31 mouse cellular contexts compared by ENCODE assay signal in genomic region chr4:43415221-43416070, GRCm38 (mm10). TPM values are rescaled to one million over a fixed set of nuclear protein-coding genes. Genes with fewer than 3 reads are reported as not detected.
DNase-seq lines count a peak whose midpoint lies in the region; ATAC-seq and TF ChIP-seq lines count a peak whose summit lies in the region.
"Had no signal": no experiment of that assay in that cellular context is flagged by ENCODE, and none has a peak within 500 bp of the region (broad histone marks: within the 10 kb centered on the region; RNA-seq: fewer than 3 reads in every experiment).

No protein-coding gene starts in this region.

- H3K4me3 ChIP-seq in gastrocnemius, adult 2 months, result no peak overlapping the region
- no peak overlapping the region for H3K4me3 ChIP-seq in kidney, embryonic 14.5 days (ENCODE audit: low read length)
- H3K4me3 ChIP-seq in ES-Bruce4 (ENCODE audit: low read depth, low read length), result 0 out of 2 replicates have a peak overlapping the region, but pooled peaks have one; percentile 10
- H3K4me3 ChIP-seq in midbrain, embryonic 11.5 days (ENCODE audit: low read depth, low read length), result no peak overlapping the region
- H3K4me3 ChIP-seq: embryonic facial prominence, embryonic 13.5 days; forebrain, embryonic 10.5 days; hindbrain, embryonic 13.5 days; limb, embryonic 13.5 days; midbrain, embryonic 15.5 days had no signal

- ATAC-seq in kidney, embryonic 14.5 days (ENCODE audit: low FRiP score, low TSS enrichment), result no peak
- no peak for ATAC-seq in midbrain, embryonic 11.5 days (ENCODE audit: low FRiP score)
- ATAC-seq: CD4-positive, CD25-positive, alpha-beta regulatory T cell, adult 4 months; forebrain, embryonic 16.5 days; Patski had no signal

- H3K27me3 ChIP-seq in kidney, embryonic 14.5 days (ENCODE audit: control insufficient read depth, insufficient read depth, low read length), result no peaks in the 10 kb centered on the region
- no peaks in the 10 kb centered on the region for H3K27me3 ChIP-seq in ES-Bruce4 (ENCODE audit: control insufficient read depth, insufficient read depth, low read length, poor library complexity, severe bottlenecking)
- no peaks in the 10 kb centered on the region for H3K27me3 ChIP-seq in midbrain, embryonic 11.5 days (ENCODE audit: control insufficient read depth, insufficient read depth, low read length)
- H3K27me3 ChIP-seq: embryonic facial prominence, embryonic 13.5 days; hindbrain, embryonic 13.5 days; limb, embryonic 13.5 days; midbrain, embryonic 15.5 days; Patski had no signal

- H3K9me3 ChIP-seq in kidney, embryonic 14.5 days (ENCODE audit: control insufficient read depth, low read length), result no peaks in the 10 kb centered on the region
- no peaks in the 10 kb centered on the region for H3K9me3 ChIP-seq in ES-Bruce4 (replicated peaks; ENCODE audit: control insufficient read depth, insufficient read depth, low read length, poor library complexity, severe bottlenecking)
- no peaks in the 10 kb centered on the region for H3K9me3 ChIP-seq in midbrain, embryonic 11.5 days (ENCODE audit: control insufficient read depth, low read length)
- H3K9me3 ChIP-seq: embryonic facial prominence, embryonic 13.5 days; forebrain, embryonic 10.5 days; hindbrain, embryonic 13.5 days; limb, embryonic 13.5 days; midbrain, embryonic 15.5 days had no signal

- TF ChIP-seq POLR2A in ES-Bruce4 (IDR thresholded peaks at IDR 0.05; ENCODE audit: insufficient read depth, low read length), result no peak

- 92% methylated on average over 29 of the region's 29 CpGs for WGBS in kidney, embryonic 14.5 days
- WGBS in midbrain, embryonic 11.5 days, result 87% methylated on average over 29 of the region's 29 CpGs

- H3K4me2 ChIP-seq in kidney, embryonic 14.5 days (replicated peaks; ENCODE audit: low read depth, low read length), result no peak overlapping the region
- no peak overlapping the region for H3K4me2 ChIP-seq in midbrain, embryonic 11.5 days
- H3K4me2 ChIP-seq: embryonic facial prominence, embryonic 13.5 days; heart, embryonic 11.5 days; hindbrain, embryonic 13.5 days; limb, embryonic 13.5 days; liver, embryonic 11.5 days; midbrain, embryonic 15.5 days had no signal

- peaks cover 31% of the 10 kb centered on the region for H3K4me1 ChIP-seq in kidney, embryonic 14.5 days (ENCODE audit: control insufficient read depth, insufficient read depth, low read length)
- no peaks in the 10 kb centered on the region for H3K4me1 ChIP-seq in ES-Bruce4 (ENCODE audit: control insufficient read depth, insufficient read depth, low read length)
- H3K4me1 ChIP-seq in midbrain, embryonic 11.5 days (ENCODE audit: control insufficient read depth, insufficient read depth, low read length), result no peaks in the 10 kb centered on the region; the same call in 1 of the 2 replicates

- no peak overlapping the region for H3K9ac ChIP-seq in kidney, embryonic 14.5 days (ENCODE audit: low read depth, low read length)
- H3K9ac ChIP-seq in ES-Bruce4 (ENCODE audit: low read depth, poor library complexity, severe bottlenecking), result no peak overlapping the region
- H3K9ac ChIP-seq in midbrain, embryonic 11.5 days (ENCODE audit: low read length), result no peak overlapping the region
- H3K9ac ChIP-seq: embryonic facial prominence, embryonic 13.5 days; hindbrain, embryonic 13.5 days; limb, embryonic 13.5 days; midbrain, embryonic 15.5 days had no signal

- H3K36me3 ChIP-seq in kidney, embryonic 14.5 days (ENCODE audit: control insufficient read depth, insufficient read depth, low read length), result peaks cover 19% of the 10 kb centered on the region
- no peaks in the 10 kb centered on the region for H3K36me3 ChIP-seq in ES-Bruce4 (ENCODE audit: control insufficient read depth, insufficient read depth, low read length, poor library complexity, severe bottlenecking)
- peaks cover 7% of the 10 kb centered on the region for H3K36me3 ChIP-seq in midbrain, embryonic 11.5 days (ENCODE audit: control insufficient read depth, insufficient read depth, low read length)

- TF ChIP-seq CTCF in gastrocnemius, adult 2 months (IDR thresholded peaks at IDR 0.05), result no peak
- no peak for TF ChIP-seq CTCF in ES-Bruce4 (IDR thresholded peaks at IDR 0.05; ENCODE audit: low read depth, low read length)

- intact Hi-C loops in gastrocnemius, adult 2 months (cut with DNase I), result no loop called here

- DNase-seq in gastrocnemius, adult 2 months, result peak; percentile 61
- DNase-seq in gastrocnemius, adult 8-10 months (ENCODE audit: low spot score in 2 of 2), result no peak
- DNase-seq in kidney, postnatal 10 days, result peak; percentile 20
- no peak for DNase-seq in midbrain, embryonic 11.5 days (ENCODE audit: low spot score, missing footprints)
- no peak for DNase-seq in thymus, postnatal 10 days (ENCODE audit: low spot score in 2 of 2)
- DNase-seq: adrenal gland, postnatal 10 days; cerebellum, adult 11 months; cerebellum, adult 9-11 months; embryo, embryonic 11 days; gastrocnemius, postnatal 14 days; kidney, adult 18-20 months; kidney, postnatal 4 days; right cerebral cortex, postnatal 25 days; spleen, adult 18-20 months; thymus, postnatal 25 days had no signal

- TF ChIP-seq EP300 in ES-Bruce4 (IDR thresholded peaks at IDR 0.05; ENCODE audit: insufficient read depth, low read depth, low read length), result no peak

- peak overlapping the region; percentile 38 for H3K27ac ChIP-seq in gastrocnemius, adult 2 months
- no peak overlapping the region for H3K27ac ChIP-seq in kidney, embryonic 14.5 days (ENCODE audit: low read depth, low read length)
- no peak overlapping the region for H3K27ac ChIP-seq in ES-Bruce4 (ENCODE audit: insufficient read depth, low read length)
- no peak overlapping the region for H3K27ac ChIP-seq in midbrain, embryonic 11.5 days (ENCODE audit: low read depth, low read length)
- H3K27ac ChIP-seq: embryonic facial prominence, embryonic 13.5 days; hindbrain, embryonic 13.5 days; limb, embryonic 13.5 days; midbrain, embryonic 15.5 days had no signal

RNA-seq across cellular contexts. Expression of gene Fam166b, which starts 13.5 kb away (rescaled TPM):
- not detected for total RNA-seq in gastrocnemius, adult 2 months (2021)
- not detected for total RNA-seq in gastrocnemius, adult 8-10 months (2022)
- polyA plus RNA-seq in kidney, embryonic 14.5 days (2014; fragmentation: Nextera tagmentation; extraction: Ambion mirVana), result 0.24 and 0.38 TPM in 2 replicates
- polyA plus RNA-seq in ES-Bruce4 (2011; ENCODE audit: insufficient read depth, insufficient read length, low read depth, missing spikeins), result 2.1 and 2.4 TPM in 2 replicates
- 0.54 and 0.59 TPM in 2 replicates for polyA plus RNA-seq in midbrain, embryonic 11.5 days (2014; fragmentation: Nextera tagmentation; extraction: Ambion mirVana)
- total RNA-seq: gastrocnemius, postnatal 14 days; MEL; neutrophil, adult 5-6 weeks had no signal
- polyA plus RNA-seq: CD4-positive, CD25-positive, alpha-beta regulatory T cell, adult 4 months; limb, embryonic 13.5 days; liver, embryonic 11.5 days; liver, embryonic 16.5 days; stomach, embryonic 16.5 days had no signal

RNA-seq across cellular contexts. Expression of gene Tesk1, which starts 26.3 kb away (rescaled TPM):
- 10 to 100 TPM; 55.7 to 57.8 TPM for total RNA-seq in gastrocnemius, adult 2 months (2021)
- total RNA-seq in gastrocnemius, adult 8-10 months (2022), result 10 to 100 TPM; 53.4 to 69.3 (median 59.4) TPM
- 11.4 and 14.9 TPM in 2 replicates for polyA plus RNA-seq in kidney, embryonic 14.5 days (2014; fragmentation: Nextera tagmentation; extraction: Ambion mirVana)
- polyA plus RNA-seq in ES-Bruce4 (2011; ENCODE audit: insufficient read depth, insufficient read length, low read depth, missing spikeins), result 12.6 and 14.9 TPM in 2 replicates
- 7.2 and 7.3 TPM in 2 replicates for polyA plus RNA-seq in midbrain, embryonic 11.5 days (2014; fragmentation: Nextera tagmentation; extraction: Ambion mirVana)

RNA-seq across cellular contexts. Expression of gene Rusc2, which starts 33.7 kb away (rescaled TPM):
- 10 to 100 TPM; 19.0 to 29.6 TPM for total RNA-seq in gastrocnemius, adult 2 months (2021)
- 10 to 100 TPM; 21.5 to 25.4 (median 23.3) TPM for total RNA-seq in gastrocnemius, adult 8-10 months (2022)
- 8.9 and 11.2 TPM in 2 replicates for polyA plus RNA-seq in kidney, embryonic 14.5 days (2014; fragmentation: Nextera tagmentation; extraction: Ambion mirVana)
- polyA plus RNA-seq in ES-Bruce4 (2011; ENCODE audit: insufficient read depth, insufficient read length, low read depth, missing spikeins), result 24.9 and 27.0 TPM in 2 replicates
- 13.7 TPM in 2 replicates for polyA plus RNA-seq in midbrain, embryonic 11.5 days (2014; fragmentation: Nextera tagmentation; extraction: Ambion mirVana)
- polyA plus RNA-seq: CD4-positive, CD25-positive, alpha-beta regulatory T cell, adult 4 months had no signal

RNA-seq across cellular contexts. Expression of gene Cd72, which starts 39.0 kb away (rescaled TPM):
- not detected for total RNA-seq in gastrocnemius, adult 2 months (2021)
- total RNA-seq in gastrocnemius, adult 8-10 months (2022), result not detected
- 5.1 and 5.2 TPM in 2 replicates for polyA plus RNA-seq in kidney, embryonic 14.5 days (2014; fragmentation: Nextera tagmentation; extraction: Ambion mirVana)
- not detected in 2 replicates for polyA plus RNA-seq in ES-Bruce4 (2011; ENCODE audit: insufficient read depth, insufficient read length, low read depth, missing spikeins)
- polyA plus RNA-seq in midbrain, embryonic 11.5 days (2014; fragmentation: Nextera tagmentation; extraction: Ambion mirVana), result 2.9 and 3.4 TPM in 2 replicates
- total RNA-seq: gastrocnemius, postnatal 14 days had no signal

Comparison
In these comparisons a context has a peak if more than half of its experiments do, and no peak if none do; other contexts are left out.
1. DNase-seq: peak in gastrocnemius, adult 2 months (single experiment) and kidney, postnatal 10 days (single experiment); none in gastrocnemius, adult 8-10 months (0 of 2), midbrain, embryonic 11.5 days (single experiment) and thymus, postnatal 10 days (0 of 2).